Mouse (Mus musculus): Measurements from ENCODE around the gene Dand5. TPM values are rescaled to one million over a fixed set of nuclear protein-coding genes. Genes with fewer than 3 reads are reported as not detected.

Dand5 gene
- polyA plus RNA-seq, 1 experiment from 2014 or later: 2.9 TPM

DNA sequence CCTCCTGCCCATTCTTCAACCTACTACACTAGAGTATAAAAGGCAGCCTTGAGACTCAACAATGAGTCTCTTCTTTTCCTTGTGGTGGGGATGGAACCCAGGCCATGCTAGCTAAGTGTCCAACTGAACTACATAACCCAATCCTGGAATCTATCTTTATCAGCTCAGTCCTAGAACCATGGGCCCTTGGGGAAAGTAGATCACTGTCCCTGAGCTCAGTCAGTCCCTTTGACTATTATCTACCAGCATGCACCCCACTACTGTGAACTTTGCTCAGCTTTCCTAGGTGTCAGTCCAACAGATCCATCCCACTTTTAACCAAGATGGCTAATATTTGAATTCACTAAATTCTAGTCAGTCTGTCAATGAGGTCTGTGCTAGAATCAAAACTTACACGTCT, 18.9 kb upstream of the Dand5 start:
- H3K4me2 ChIP-seq: 0 out of 2 replicates have a peak overlapping the region, but pooled peaks have one; percentile 4
- 64% methylated on average over 1 of the region's 1 CpGs for WGBS (ENCODE audit: insufficient replicate concordance)

DNA sequence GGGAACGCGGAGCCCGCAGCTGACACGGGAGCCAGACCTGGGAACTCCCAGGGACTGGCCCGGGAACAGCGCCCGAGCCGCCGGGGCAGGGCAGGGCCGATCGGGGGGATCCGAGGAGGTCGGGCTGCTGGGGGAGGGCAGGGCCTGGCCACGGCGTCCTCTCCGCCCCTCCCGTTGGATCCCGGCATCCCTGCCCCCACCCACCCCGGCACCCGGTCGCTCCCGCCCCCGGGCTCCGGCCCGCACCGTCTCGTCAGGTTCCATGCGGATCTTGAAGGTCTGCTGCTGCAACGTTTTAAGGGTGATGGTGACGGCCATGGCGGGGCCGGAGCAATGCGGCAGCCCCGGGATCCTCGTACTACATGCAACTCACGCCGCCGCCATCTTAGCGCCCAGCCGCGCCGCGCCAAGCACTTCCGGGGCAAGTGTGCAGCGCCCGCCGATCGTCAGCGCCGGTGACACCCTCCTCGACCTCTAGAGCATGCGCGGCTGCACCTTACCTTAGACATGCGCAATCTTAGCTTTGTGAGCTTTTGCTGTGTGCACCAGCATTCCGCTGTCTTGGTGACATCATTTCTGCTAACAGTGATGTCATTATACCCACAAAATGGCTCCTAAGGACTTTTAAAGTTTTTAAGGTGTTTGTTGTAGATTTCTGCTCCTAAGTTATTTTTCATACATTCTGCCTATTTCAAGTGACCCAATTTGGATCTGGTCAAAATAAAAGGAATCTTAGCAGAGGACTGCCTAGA, 17.8 kb upstream of the Dand5 start, which contains the start of gene Rad23a:
Gene Rad23a (minus strand): TSS at position 418 of the 752 bp plus-strand sequence.
- Histone ChIP-seq H3K4me3 (replicated peaks) (peak within 1 kb of the TSS; percentile 92), H3K36me3 (replicated peaks) (peaks cover 75% of the 10 kb centered on the region), H3K27ac (replicated peaks) (peak within 1 kb of the TSS; percentile 95), H3K9me3 (replicated peaks) (no peaks in the 10 kb centered on the region), H3K4me2 (peak within 1 kb of the TSS; percentile 77), H3K4me1 (replicated peaks) (peaks cover 89% of the 10 kb centered on the region), H3K9ac (peak within 1 kb of the TSS; percentile 96), H3K27me3 (no peaks in the 10 kb centered on the region)
- ATAC-seq (ENCODE audit: insufficient read depth): peak; percentile 82
- WGBS (ENCODE audit: insufficient replicate concordance): under 1% methylated on average over 55 of the region's 55 CpGs

More for the DNA sequence above, 18.9 kb upstream of the Dand5 start:
- no peaks in the 10 kb centered on the region for H3K27me3 ChIP-seq
- H3K27ac ChIP-seq (replicated peaks): peak overlapping the region; percentile 95
- H3K9ac ChIP-seq: no peak overlapping the region
- H3K4me3 ChIP-seq (replicated peaks): no peak overlapping the region
- ATAC-seq (ENCODE audit: insufficient read depth): no peak
- H3K36me3 ChIP-seq (replicated peaks): peaks cover 69% of the 10 kb centered on the region
- peaks cover 83% of the 10 kb centered on the region for H3K4me1 ChIP-seq (replicated peaks)
- no peaks in the 10 kb centered on the region for H3K9me3 ChIP-seq (replicated peaks)

DNA sequence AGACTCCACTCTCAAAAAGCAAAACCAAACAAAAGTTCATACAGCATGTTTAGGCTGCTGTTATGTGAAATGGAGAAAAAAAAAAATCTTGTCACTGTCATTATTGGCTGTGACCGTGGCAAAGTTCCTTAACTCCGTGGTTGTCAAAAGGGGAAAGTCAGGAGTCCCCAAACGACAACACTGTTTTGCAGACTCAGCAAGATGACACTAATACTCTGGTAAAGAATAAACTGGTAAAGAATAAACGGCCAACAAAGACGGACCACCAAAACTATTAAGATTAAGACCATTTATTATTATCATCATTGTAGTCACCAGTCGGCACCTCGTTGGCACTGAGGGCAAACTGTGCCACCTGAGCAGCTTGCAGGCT, 17.2 kb upstream of the Dand5 start:
- H3K4me1 ChIP-seq (replicated peaks): peaks cover 89% of the 10 kb centered on the region
- WGBS (ENCODE audit: insufficient replicate concordance): 1% methylated on average over 7 of the region's 7 CpGs

DNA sequence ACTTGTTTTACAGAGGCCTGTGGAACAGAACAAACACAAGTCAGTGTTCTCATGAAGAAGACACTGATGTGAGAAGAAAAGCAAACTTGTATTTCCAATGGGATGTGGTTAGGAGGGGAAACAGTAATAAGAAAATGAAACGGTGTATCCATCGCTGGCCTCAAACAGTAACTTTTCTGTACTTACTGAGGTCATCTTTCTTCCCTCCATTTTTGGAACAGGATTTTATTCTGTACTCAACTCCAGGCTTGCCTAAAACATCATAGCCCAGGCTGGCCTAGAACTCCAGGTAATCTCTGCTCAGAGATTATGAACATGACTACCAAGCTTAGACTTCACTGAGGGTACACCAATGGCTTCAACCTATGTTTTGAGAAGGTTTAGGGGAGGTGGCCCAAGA, 16.8 kb upstream of the Dand5 start:
- H3K9ac ChIP-seq: peak overlapping the region; percentile 96
- no peak for ATAC-seq (ENCODE audit: insufficient read depth)
- H3K9me3 ChIP-seq (replicated peaks): no peaks in the 10 kb centered on the region
- no peaks in the 10 kb centered on the region for H3K27me3 ChIP-seq
- H3K27ac ChIP-seq (replicated peaks): peak overlapping the region; percentile 95
- peaks cover 75% of the 10 kb centered on the region for H3K36me3 ChIP-seq (replicated peaks)
- peak overlapping the region; percentile 77 for H3K4me2 ChIP-seq
- peaks cover 89% of the 10 kb centered on the region for H3K4me1 ChIP-seq (replicated peaks)
- WGBS (ENCODE audit: insufficient replicate concordance): 76% methylated on average over 2 of the region's 2 CpGs
- peak overlapping the region; percentile 92 for H3K4me3 ChIP-seq (replicated peaks)

More for the DNA sequence above, 17.2 kb upstream of the Dand5 start:
- Histone ChIP-seq H3K36me3 (replicated peaks) (peaks cover 75% of the 10 kb centered on the region), H3K4me3 (replicated peaks) (peak overlapping the region; percentile 92), H3K9me3 (replicated peaks) (no peaks in the 10 kb centered on the region), H3K27ac (replicated peaks) (peak overlapping the region; percentile 95), H3K4me2 (peak overlapping the region; percentile 77), H3K27me3 (no peaks in the 10 kb centered on the region), H3K9ac (peak overlapping the region; percentile 96)
- no peak for ATAC-seq (ENCODE audit: insufficient read depth)

DNA sequence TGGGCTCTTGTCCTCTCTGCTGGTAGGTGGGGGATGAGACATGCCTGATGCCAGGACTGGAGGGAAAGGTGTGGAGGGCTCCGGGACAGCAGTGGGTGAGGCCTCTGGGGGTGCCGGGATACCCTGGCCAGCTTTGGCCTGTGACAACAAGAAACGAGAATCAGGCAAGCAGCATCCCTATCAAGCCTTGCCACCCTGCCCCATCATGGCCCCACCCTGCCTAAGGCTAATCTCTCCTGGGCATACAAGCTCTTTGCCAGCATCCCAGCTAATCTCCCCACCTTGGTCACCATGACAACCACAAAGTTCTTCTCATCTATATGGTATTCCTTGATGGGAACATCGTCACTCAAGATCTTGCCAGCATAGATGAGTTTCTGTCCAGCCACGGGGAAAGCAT, 15.9 kb upstream of the Dand5 start:
- H3K36me3 ChIP-seq (replicated peaks): peaks cover 75% of the 10 kb centered on the region
- H3K27me3 ChIP-seq: no peaks in the 10 kb centered on the region
- H3K4me3 ChIP-seq (replicated peaks): peak overlapping the region; percentile 92
- H3K4me1 ChIP-seq (replicated peaks): peaks cover 89% of the 10 kb centered on the region
- peak overlapping the region; percentile 77 for H3K4me2 ChIP-seq
- H3K9ac ChIP-seq: peak overlapping the region; percentile 96
- peak overlapping the region; percentile 95 for H3K27ac ChIP-seq (replicated peaks)
- no peaks in the 10 kb centered on the region for H3K9me3 ChIP-seq (replicated peaks)
- WGBS (ENCODE audit: insufficient replicate concordance): 27% methylated on average over 5 of the region's 5 CpGs
- ATAC-seq (ENCODE audit: insufficient read depth): peak; percentile 84

DNA sequence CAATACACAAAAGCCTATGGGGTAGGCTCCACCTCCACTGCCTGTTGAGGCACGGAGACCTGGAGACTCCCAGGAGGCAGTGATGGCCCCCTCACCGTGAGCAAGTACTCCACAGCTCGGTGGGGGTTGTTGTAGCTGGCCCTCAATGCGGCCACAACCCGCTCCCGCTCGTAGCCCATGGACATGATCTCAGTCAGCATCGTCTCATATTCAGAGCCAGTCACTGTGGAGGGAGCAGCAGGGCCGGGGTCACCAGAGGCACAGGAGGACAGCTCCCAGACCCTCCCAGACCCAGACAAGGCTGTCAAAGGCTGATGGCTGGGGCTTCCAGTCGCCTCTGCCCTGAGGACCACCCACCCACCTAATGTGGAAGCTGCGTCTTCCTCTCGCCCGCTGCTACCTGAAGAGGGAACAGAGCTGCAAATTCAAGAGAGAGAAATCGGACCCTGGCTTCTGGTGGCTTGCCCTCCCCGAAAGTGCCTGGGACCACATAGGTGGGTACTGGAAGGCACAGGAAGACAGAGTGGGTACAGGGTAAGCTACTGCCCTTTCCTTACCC, 15.4 kb upstream of the Dand5 start:
- WGBS (ENCODE audit: insufficient replicate concordance): 65% methylated on average over 15 of the region's 15 CpGs
- H3K4me1 ChIP-seq (replicated peaks): peaks cover 89% of the 10 kb centered on the region
- peak overlapping the region; percentile 95 for H3K27ac ChIP-seq (replicated peaks)
- peak overlapping the region; percentile 76 for H3K4me2 ChIP-seq
- no peaks in the 10 kb centered on the region for H3K9me3 ChIP-seq (replicated peaks)
- peak overlapping the region; percentile 87 for H3K9ac ChIP-seq
- no peak for ATAC-seq (ENCODE audit: insufficient read depth)
- no peaks in the 10 kb centered on the region for H3K27me3 ChIP-seq
- peak overlapping the region; percentile 92 for H3K4me3 ChIP-seq (replicated peaks)
- H3K36me3 ChIP-seq (replicated peaks): peaks cover 72% of the 10 kb centered on the region

DNA sequence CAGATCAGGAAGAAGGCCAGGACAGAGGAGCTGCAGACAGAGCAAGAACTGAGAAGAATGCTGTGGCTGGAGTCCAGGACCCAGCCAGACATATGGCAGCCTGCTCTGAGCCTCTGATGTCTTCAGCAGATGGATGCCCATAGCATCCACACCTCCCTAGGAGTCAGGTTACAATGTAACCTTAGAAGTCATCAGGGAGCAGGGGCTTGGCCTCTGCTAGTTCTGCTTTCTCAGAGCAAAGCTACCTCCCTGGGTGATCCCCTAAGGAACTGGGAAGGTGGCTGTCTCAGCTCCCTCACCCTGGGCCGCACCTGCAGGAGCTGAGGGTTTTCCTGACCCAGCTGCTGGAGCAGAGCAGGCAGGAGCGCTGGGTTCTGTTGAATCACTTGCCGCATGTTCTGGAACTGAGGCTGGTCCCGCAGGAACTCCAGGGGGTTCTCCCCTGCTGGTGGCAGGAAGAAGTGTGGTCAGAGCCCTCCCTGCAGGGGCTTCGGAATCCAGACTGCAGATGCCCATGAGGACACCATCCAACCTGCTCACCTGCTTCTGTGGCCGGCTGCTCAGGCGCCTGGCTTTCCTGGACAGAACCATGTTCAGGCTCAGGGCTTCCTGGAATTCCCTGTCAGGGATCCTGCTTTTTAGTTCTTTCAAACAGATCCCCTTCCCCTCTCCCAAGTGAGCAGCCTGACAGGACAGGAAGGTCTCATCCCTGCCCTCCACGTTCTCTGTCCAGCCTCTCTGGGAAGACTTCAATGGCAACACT, 14.7 kb upstream of the Dand5 start:
- peak overlapping the region; percentile 95 for H3K27ac ChIP-seq (replicated peaks)

DNA sequence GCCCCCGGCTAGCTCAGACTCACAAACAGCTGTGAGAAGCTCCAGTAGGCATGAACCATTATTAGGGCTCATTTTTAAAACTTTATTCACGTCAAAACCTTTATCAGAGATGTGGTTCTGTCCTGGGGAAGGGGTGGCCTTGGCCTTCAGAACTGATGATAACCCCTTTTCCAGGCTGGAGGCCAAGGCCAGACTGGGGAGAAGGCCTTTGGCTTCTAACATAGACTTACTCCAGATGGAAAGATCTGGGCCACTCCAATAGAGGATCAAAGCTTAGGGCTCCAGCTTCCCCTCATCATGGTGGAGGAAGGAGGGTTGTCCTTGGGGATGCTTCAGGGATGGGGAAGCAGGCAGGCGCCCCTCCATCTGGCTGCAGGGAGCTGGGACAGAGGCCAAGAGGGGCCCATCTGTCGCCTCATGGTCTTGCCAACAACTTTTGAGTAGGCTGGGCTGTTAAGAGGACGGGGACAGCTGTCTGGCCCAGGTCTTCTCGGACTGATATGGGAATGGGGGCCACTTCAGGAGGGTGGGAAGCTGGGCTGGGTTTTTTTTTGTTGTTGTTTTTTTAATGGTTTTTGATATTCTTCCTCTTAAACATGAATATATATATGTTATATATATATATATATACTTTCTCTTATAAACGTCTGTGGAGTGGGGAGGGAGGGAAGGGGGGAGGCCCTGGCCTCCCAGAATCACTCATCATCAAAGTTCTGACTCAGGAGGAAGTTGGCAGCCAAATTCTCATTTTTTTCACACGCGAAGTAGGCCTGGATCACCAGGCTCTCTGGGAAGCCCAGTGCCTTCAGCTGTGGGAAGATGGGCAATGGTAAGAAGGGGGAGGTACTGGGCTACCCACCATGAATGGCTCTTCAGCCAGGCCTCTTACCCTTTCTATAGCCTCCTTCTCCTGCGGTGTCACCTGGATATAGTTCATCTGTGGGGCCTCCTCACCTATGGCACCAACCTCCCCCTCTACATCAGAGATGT, 12.5 kb upstream of the Dand5 start:
- H3K27ac ChIP-seq (replicated peaks): peak overlapping the region; percentile 95
- H3K4me2 ChIP-seq: peak overlapping the region; percentile 85
- 71% methylated on average over 10 of the region's 10 CpGs for WGBS (ENCODE audit: insufficient replicate concordance)
- H3K4me3 ChIP-seq (replicated peaks): peak overlapping the region; percentile 92
- peaks cover 53% of the 10 kb centered on the region for H3K36me3 ChIP-seq (replicated peaks)
- peak overlapping the region; percentile 35; the same call in 1 of the 2 replicates for H3K9ac ChIP-seq
- H3K4me1 ChIP-seq (replicated peaks): peaks cover 81% of the 10 kb centered on the region
- no peaks in the 10 kb centered on the region for H3K27me3 ChIP-seq
- ATAC-seq (ENCODE audit: insufficient read depth): no peak
- no peaks in the 10 kb centered on the region for H3K9me3 ChIP-seq (replicated peaks)

More for the DNA sequence above, 14.7 kb upstream of the Dand5 start:
- Histone ChIP-seq H3K9ac (peak overlapping the region; percentile 87), H3K27me3 (no peaks in the 10 kb centered on the region), H3K4me1 (replicated peaks) (peaks cover 86% of the 10 kb centered on the region), H3K4me3 (replicated peaks) (peak overlapping the region; percentile 92), H3K4me2 (peak overlapping the region; percentile 76), H3K9me3 (replicated peaks) (no peaks in the 10 kb centered on the region), H3K36me3 (replicated peaks) (peaks cover 66% of the 10 kb centered on the region)
- 78% methylated on average over 8 of the region's 8 CpGs for WGBS (ENCODE audit: insufficient replicate concordance)
- no peak for ATAC-seq (ENCODE audit: insufficient read depth)

DNA sequence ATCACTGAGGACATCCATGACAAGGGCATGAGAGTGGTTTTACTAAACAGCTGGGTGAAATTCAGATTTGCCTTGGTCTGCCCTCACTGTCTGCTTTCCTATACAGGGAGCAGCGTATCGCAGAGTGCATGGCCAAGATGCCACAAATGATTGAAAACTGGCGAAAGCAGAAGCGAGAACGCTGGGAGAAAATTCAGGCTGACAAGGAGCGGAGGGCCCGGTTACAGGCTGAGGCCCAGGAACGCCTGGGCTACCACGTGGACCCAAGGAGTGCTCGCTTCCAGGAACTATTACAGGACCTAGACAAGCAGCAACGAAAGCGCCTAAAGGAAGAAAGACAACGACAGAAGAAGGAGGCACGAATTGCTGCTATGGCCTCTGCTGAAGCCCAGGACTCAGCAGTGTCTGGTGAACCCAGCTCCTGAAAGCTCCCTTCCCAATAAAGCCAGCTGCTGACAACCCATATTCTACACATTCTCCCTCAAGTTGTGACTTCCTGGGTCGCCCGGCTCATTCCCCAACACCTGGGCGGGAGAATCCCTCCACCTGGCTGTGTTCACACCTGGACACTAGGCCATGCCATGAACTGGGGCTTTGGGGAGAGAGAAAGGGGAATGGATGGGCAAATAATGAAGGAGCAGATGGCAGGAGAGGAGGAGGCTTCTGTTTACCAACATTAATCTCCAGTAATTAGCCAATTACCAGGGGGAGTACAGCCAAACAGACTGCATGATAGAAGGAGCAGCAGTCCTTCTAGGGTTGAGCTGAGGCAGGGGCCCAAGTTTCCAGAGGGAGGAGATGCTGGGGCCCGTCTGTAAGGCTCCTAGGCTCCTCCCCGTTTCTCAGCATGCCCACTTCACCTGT, 11.6 kb upstream of the Dand5 start:
- Histone ChIP-seq H3K9me3 (replicated peaks) (no peaks in the 10 kb centered on the region), H3K36me3 (replicated peaks) (peaks cover 53% of the 10 kb centered on the region), H3K9ac (peak overlapping the region; percentile 35; the same call in 1 of the 2 replicates), H3K4me3 (replicated peaks) (peak overlapping the region; percentile 92), H3K4me1 (replicated peaks) (peaks cover 77% of the 10 kb centered on the region), H3K27ac (replicated peaks) (peak overlapping the region; percentile 95), H3K27me3 (no peaks in the 10 kb centered on the region), H3K4me2 (peak overlapping the region; percentile 85)
- WGBS (ENCODE audit: insufficient replicate concordance): 82% methylated on average over 19 of the region's 19 CpGs
- ATAC-seq (ENCODE audit: insufficient read depth): no peak
